Mouse (Mus musculus): ENCODE measurements around the gene Irf3.
"Not testable (repeated sequence)": the region's sequence is repeated elsewhere in the genome, so short reads cannot be mapped to it uniquely, and the experiment has no call there.

The Irf3 gene

DNA sequence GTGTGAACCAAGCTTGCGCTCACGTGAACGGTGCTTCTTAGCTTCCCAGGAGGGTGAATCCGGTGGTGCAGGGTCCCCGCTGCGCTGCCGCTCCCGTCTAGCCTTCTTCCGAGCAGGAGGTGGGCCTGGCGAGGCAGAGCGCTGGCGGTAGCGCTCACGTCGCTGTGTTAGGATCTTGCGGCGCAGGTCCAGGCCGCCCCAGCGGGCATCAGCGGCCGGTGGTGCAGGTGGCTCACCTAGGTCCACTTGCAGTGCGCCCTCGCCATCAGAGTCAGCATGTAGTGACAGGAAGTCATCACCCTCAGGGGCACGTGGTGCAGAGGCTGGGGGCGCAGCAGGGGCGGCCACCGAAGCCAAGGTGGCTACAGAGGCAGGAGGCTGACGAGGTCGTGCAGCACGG, 10.4 kb downstream of the Irf3 start:
- DNase-seq (ENCODE audit: low spot score) = no peak

DNA sequence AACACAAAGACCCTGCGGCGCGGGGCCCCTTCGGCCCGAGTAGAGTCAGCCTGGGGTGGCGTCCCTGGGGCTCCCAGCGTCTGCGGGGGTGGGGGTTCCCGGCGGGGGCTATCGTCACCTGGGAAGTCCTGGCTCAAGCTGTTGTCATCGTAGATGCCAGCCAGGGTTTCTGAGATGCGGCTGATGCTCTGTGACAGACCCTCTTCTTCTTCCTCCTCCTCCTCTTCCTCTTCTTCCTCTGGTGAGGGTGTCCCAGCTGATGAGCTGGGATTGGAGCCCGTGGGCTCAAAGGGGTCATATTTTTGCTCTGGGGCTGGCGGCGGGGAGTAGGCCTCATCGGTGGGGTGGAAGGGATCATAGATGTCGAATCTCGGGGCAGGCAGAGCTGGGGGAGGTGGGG, 11.0 kb downstream of the Irf3 start:
- no peak for DNase-seq (ENCODE audit: low spot score)

DNA sequence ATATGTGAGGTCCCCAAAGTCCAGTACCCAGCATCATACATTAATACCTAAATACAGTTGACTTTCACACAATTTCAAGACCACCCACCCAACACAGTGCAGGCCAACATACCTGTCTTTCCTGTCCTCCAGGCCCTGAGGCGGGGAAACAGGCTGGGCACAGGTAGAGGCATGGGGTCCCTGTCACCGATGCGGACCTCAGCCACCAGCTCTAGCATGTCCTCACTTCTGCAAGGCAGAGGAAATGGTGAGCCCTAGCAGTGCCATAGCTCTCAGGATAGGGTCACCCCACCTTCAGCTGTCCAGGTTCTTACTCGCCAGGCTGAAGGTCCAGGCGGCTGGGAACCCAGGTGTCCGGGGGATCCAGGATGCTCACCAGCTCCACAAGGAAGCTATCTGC, 14.6 kb downstream of the Irf3 start:
- no peak for DNase-seq (ENCODE audit: low spot score)

DNA sequence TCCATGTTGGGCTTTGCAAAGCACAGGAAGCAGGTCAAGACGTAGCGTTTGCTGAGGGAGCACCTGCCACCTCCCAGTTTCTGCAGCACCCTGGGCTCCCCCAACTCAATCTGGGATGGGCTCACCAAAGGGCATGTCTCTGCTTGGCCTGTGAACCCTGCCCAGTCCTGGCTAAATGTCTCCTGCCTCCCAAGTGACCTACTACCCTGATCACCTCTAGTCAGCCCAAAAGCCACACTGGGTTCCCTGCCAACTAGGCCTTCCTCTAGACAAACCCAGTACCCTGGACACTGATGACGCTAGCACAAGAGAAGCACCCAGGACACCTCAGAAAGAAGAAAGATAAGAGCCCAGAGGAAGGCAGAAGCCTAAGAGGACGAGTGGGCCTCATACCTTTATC, 15.4 kb downstream of the Irf3 start:
- no peak for DNase-seq (ENCODE audit: low spot score)

DNA sequence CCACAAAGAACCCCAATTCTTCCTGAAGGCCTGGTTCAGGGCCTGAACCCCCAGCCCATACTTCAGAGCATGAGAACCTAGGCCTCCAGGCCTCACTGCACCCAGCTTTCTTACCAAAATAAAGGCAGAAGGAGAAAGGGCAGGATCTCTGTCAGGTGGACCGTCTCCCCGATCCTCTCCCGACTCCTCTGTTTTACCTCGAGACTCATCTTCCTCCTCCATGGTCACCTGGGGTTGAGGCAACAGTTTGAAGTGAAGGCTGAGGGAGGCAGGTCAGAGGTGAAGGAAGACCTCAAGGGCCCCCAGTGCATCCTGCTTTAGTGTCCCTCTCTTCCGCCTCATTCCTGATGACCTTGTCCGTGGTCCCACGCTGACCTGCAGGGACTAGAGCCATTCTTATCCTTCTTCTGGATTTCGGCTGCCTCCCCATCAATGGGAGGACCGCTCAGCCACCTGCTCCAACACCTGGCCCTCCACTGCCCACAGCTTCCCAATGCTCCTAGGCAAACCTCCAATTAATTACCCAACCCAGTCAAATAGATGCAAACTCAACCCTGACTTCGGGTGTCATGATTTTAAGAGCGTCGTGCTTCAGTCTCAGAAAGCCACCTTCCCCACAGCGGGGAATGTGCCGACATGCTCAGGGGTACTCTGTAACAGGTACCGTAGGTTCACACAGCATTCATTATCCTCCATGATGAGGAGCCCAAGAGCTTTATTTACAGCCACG, 16.1 kb downstream of the Irf3 start:
- DNase-seq (ENCODE audit: low spot score) = no peak

DNA sequence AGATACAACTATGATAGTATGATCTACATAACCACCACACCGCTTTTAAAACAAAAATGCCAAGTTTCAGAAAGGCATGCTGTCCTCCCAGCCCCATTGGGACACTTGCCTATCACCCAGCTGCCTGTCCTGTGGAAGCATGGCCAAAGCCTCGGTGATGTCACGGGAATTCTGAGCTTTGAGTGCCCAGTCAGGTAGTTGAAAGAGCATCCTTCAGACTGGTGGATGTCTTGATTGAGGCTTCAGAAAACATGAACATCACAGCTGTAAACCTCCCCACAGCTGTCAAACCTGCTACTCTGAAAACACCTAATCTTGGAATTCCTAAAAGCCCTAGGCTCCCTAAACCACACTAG, 16.6 kb downstream of the Irf3 start:
- no peak for DNase-seq (ENCODE audit: low spot score)

DNA sequence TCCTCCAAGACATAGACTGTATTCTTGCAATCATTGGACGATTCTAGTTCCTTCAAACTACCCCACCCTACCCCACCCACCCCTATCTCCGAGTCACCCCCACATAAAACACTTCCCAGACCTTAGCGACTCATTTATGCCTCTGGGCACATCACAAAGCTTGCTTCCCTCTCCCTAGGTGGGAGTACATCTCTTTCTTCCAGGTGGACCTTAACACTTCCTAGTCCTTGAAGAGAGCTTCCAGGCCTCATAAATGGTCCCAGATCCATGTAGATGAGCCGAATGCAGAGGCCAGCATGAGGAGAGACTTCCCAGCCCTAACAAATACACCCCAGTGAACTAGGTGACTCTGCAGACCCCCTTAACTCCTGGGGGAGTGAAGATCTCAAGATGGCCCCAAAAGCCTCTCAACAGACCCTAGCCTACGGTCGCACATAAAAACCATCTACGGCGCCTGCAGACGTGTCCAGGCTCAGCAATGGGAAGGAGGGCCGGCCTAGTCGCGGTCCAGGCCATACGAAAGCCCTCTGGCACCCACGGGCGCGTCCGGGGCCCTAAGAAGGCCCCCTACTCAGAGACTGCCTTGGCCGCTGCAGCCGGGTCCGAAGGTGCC, 18.0 kb downstream of the Irf3 start:
- DNase-seq (ENCODE audit: low spot score) = no peak

DNA sequence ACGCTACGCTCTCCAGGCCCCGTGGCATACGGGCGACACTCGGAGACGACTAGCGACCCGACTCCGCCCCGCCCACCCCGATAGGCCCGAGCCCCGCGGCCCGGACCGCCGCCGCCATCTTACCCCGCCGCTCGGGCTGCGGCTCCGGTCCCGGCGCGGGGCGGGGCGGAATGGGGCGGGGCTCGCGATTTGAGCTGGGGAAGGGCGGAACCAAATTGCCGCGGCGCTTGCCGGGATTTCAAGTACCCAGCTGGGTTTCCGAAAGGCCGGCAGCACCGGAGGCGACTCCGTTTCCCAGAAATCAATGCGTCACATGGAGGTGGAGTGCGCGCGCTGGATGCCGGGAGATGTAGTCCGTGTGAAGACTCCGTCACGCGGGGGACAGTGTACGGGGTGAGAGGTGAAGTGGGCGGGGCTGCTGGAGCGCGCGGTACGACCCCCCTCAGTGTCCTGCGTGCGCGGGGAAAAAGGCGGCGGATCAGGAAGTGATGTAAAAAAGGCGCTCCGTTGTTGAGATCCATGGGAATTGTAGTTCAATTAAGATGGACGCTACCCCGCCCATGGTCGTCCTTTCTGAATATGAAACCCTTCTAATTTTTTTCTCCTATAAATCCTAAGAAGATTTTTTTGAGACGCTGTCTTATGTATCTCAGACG, 18.6 kb downstream of the Irf3 start, which contains the start of gene Scaf1:
TSS of gene Scaf1 (minus strand) at position 407 of the 656 bp plus-strand sequence.
- peak; percentile 99 for DNase-seq (ENCODE audit: low spot score)

DNA sequence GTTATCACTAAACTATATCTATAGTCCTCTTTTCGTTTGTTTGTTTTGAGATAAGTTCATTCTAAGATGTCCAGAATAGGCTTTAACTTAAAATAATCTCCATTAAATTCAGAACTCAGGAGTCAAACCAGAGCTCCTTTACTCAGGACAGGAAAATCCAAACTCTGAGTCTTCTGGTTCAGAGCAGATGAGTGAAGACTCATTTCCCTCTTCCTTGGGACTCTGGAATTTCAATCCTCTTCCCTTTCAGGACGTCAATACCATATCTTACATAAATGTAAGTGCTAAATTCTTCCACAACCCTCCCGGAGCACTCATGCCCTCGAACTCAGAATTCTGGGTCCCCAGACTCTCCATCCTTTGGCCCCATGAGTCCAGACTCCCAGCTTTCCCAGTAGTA, 19.3 kb downstream of the Irf3 start:
- DNase-seq (ENCODE audit: low spot score) = no peak

DNA sequence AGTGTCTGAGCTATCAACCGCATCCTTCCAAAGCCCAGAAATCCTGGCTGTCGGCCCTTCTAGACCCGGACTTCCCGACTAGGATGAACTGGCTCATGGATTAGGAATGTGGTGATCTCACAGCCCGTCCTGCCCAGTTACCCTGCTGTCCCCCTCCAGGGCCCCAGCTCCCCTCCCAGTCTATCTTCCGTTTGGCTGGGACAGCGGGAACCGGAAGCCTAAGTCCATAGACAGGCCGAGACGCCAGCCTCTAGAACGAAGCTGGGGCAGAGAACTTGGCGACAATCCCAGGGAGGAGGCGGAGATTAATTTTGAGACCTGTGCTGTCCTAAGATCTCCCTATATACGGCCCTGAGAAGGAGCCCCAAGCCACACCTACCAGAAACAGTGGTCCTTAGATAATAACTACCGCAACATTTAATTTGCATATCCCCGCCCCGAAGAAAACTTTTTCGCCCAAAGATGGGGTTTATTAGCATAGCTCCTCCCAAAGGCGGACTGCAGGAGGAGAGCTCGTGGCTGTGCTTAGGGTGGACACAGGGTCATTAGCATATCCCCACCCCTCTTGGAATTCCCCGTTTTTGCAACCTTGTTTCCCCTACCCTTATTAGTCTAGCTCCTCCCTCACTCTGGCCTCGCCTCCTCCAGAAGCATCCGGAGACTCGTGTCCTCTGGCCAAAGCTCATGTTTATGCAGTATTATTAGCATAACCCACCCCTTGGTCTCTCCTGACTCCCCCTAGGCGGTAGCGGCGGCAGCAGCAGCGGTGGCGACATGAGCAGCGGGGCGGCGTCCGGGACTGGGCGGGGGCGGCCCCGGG, 20.0 kb downstream of the Irf3 start, which contains the start of gene Rras:
TSS of gene Rras (plus strand) at position 720 of the 820 bp plus-strand sequence.
- peak; percentile 96 for DNase-seq (ENCODE audit: low spot score)

DNA sequence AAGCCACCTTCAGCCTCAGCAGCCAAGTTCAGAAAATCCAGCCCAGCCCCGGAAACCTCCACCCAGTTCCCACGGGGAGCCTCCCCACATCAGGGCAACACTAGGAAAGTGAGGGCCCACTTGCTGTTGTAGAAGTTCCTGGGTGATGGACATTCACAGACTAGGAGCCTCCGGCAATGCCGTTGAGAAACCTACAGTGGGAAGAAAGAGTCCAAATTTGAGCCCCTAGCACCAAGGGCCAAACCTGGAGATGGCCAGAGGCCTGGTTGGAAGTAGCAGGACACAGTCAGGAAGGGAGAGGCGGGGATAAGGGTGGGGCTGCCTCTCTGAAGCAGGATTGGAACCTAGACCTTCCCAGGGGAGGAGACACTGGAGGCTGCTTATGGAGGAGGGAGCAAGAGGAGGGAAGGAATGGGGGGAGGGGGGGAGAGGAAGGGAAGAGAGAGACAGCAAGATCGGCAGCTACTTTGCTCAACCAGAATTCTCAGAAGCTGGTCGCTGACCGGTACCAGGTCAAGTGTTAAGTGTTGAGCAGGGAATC, 21.7 kb downstream of the Irf3 start:
- DNase-seq (ENCODE audit: low spot score) = no peak

DNA sequence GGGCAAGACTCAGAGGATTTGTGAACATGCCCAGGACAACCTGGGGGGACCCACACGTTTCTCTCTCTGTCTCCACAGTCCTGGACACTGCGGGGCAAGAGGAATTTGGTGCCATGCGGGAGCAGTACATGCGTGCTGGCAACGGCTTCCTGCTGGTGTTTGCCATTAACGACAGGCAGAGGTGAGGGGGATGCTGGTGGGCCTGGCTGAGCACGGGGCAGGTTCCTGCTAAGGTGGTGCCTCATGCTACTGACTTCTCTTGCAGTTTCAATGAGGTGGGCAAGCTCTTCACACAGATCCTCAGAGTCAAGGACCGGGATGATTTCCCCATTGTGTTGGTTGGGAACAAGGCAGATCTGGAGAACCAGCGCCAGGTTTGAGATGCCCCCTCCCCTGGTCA, 22.8 kb downstream of the Irf3 start:
- DNase-seq (ENCODE audit: low spot score) = no peak

DNA sequence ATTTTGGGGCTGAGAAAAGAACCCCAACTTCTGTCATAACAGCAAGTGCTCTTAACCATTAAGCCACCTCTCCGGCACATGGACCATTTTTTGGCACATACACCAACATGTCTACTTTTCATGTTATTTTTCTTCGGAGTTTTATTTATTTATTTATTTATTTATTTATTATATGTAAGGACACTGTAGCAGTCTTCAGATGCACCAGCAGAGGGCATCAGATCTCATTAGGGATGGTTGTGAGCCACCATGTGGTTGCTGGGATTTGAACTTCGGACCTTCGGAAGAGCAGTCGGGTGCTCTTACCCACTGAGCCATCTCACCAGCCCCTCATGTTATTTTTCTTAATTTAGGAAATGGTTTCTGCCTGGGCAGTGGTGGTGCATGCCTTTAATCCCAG, 26.3 kb downstream of the Irf3 start:
- DNase-seq (ENCODE audit: low spot score) = not testable (repeated sequence)

DNA sequence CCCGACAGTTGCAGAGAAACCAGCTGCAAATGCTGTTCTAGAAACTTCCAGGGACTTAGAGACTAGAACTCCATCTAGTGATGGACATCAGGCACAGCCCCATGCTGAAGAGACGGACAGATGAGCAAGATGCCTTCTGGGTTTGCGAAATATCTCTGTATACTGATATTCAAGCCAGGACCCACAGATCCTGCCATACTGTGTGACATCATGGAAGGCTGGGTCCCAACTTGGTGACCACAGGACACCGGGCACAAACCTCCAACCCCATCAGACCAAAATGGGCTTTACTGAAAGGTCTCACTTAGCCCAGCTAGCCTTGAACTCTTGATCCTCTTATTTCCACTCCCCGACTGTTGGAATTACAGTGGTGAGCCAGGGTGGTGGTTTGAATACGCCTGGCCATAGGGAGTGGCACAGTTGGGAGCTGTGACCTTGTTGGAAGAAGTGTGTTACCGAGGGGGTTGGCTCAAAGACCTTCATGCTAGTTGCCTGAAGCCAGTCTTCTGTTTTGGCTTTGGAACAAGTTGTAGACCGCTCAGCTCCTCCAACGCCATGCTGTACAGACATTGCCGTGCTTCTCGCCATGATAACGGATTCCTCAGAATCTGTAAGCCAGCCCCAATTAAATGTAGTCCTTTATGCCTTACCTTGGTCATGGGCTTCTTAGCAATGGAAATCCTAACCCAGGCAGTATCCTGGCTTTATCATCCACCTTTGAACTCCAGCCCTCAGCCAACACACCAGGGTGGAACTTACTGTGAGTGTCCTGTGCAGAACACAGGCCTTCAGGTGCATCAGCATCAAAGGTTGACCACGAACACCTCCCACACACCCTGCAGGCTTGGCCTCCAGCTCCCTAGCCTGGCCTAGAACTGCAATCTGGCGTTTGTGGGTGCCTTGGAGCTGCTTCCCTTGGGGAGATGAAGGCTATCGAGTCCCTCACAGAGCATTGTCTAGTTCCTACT, 27.1 kb downstream of the Irf3 start:
- DNase-seq (ENCODE audit: low spot score) = no peak

DNA sequence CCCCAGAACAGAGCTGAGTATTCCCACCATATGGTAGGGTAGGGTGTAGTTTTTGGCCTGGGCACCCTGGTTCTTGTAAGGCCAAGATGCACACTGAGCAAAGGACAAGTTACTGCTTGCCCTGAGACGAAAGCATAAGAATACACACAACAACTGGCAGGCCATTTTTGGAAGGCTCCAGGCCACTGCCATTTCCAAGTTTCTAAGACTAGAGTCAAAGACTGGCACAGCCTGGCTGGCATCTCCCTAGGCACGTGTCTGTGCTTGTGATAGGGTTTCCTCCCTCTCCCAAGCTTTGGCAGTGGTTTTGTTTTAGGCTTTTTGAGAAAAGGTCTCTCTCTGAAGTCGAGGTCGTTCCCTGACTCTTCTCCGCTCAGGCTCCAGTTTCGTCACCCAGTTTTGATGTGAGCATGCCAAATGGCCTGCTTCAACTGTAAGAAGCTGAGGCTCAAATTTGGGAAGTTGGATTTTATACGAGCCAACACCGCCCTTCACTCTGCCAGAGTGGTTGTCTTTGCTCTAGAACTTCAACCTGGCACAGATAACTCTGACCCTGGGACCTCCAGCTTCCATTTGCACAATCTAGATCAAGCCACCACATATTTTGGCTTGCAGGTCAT, 28.3 kb downstream of the Irf3 start:
- DNase-seq (ENCODE audit: low spot score) = no peak

DNA sequence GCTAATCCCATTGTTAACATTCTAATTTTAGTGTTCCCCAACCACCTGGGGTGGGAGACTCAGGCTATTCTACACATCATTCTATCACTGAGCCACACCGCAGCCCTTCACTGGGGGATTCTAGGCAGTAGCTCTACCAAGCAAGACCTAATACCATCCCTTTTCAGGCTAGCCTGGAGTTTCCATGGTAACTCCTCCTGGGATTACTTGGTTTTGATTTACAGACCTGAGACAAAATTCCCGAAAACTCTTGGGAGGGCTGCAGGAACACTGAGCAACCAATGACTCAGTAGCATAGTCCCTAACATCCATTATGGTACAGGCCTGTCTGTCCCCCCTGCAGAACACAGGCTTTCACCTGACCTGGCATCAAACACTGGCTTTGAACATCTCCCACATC, 28.8 kb downstream of the Irf3 start:
- DNase-seq (ENCODE audit: low spot score) = no peak

DNA sequence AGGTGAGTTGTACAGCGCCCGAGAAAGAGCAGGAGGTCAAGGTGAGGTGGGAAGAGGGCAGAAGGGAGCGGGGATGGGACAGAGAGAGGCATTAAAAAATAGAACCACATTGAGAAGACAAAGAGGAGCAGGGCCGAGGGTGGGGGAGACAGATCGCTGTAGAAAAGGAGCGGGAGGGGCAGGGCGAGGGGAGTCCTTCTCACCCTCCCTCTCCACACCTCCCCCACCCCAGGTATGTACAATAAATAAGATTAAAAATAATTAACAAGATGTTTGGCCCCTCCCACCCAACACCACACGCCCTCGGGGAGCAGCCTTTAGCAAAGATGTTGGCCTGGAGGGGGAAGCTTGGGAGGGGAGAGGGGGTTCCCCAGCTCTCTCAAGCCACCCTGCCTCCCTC, 30.3 kb downstream of the Irf3 start:
- DNase-seq (ENCODE audit: low spot score) = no peak

DNA sequence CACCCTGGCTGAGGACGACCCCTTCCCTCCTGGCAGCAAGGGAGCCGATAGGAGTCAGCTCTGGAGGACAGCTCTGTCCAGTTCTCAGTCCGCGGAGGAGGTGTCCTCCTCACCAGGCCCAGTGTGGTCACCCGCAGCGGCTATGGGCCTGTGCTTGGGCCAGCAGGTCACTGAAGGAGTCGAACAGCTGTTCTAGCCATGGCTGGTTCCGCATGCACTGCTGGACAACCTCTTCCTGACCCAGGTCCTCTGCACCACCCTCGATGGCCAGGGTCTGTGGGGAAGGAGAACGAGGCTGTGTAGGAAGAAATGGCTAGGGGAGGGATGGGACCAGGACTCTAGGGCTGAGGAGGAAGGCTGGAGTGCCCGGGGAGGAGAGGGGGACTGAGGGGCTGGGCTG, 30.9 kb downstream of the Irf3 start:
- no peak for DNase-seq (ENCODE audit: low spot score)

DNA sequence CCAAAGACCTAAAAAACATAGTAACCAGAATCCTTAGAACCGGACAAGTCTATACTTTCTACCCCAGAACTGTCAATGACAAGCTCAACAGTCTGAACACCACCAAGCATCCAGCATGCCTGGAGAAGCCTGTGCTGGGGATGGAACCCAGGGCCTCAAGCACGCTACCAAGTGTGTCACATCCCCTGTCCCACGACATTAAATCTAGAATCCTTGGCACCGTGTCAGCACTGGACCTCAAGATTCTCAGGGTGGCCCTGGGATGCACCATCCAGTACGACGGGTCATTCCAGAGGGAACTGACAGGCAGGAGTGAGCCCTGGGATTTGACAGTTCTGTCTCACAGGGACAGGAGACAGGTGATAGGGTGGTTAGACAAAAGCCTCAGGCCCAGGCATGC, 32.5 kb downstream of the Irf3 start:
- no peak for DNase-seq (ENCODE audit: low spot score)

DNA sequence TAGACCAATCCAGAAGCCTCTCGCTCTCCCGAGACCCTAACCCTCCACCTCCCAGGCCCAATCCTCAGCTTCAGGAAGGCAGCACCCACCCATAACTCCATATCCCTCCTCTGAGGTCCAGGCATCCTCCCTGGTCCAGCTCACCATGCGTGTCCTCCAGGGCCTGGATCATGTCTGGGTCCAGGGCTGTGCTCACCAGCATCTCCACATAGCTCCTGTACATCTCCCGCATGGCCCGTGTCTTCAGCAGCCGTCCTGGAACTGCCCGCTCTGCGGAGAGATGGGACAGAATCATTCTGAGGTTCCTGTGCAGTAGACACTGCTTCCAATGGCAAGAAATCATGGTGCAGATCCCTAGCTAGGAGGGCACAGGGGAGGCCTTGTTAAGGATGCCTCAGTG, 33.4 kb downstream of the Irf3 start:
- no peak for DNase-seq (ENCODE audit: low spot score)
